Mouse (Mus musculus) left cerebral cortex, adult 18-20 months (tissue): ENCODE measurements at regions not wholly inside any gene's neighbourhood (a gene's known extent, or its start where the extent isn't known, plus 50 kb on each side); places are given as distances from the start of the nearest gene placed in this dataset.
A peak's percentile ranks its signal among the peaks of the same experiment; 100 is the strongest.

Source experiments
- DNase-seq, 2 experiments: peaks; one replicate each; pipeline ENCODE4 v3.0.0; 2021 to 2022; ENCODE audit warnings: low spot score in 2 of 2, mixed read lengths in 1 of 2

- DNase-seq, result peak in 1 of 2 experiments; percentile 2
Observed at GRCm38 (mm10) chr19:60408436-60408835, 59.7 kb downstream of the Prlhr start.

DNA sequence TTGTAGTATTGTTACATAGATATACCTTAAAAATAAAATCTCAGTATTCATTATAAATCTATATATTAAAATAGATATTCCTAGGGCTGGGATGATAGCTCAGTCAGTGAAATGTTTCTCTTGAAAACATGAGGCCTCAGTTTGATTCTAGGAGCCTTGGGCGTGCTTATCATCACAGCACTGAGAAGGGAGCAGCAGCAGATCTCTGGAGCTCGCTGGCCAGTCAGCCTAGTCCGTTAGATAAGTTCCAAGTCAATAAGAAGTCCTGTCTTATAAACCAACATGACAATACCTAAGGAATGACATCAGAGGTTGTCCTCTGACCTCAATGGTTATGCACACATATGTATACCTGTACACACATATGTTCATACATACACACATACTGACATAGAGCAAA, 68.7 kb downstream of the Prlhr start:
- DNase-seq, result no peak

GRCm38 (mm10) chr19:60397666-60398065, 70.4 kb downstream of the Prlhr start:
- DNase-seq, result no peak

DNA sequence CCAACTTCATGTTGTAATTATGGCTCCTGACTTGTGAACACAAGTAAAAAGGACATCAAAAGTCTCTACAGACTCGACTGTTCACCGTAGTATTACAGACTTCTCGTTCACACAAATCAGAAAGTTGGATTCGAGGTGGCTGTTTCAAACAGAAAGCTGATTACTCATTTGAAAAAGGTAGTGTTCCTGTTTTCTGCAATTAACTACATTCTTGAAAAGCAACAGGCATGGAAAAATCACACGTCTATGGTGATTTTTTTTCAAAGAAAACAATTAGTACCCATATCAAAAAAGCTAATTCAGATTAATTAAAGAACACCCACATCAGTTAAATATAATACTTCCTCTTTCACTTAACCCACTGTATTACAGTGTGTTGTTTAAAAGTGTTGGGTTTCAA, 71.5 kb downstream of the Prlhr start:
- DNase-seq, result no peak

- DNase-seq, result no peak
Observed at GRCm38 (mm10) chr19:60386563-60387241, 81.4 kb downstream of the Prlhr start.

- no peak for DNase-seq
Observed at GRCm38 (mm10) chr19:60384721-60385120, 83.4 kb downstream of the Prlhr start.

DNA sequence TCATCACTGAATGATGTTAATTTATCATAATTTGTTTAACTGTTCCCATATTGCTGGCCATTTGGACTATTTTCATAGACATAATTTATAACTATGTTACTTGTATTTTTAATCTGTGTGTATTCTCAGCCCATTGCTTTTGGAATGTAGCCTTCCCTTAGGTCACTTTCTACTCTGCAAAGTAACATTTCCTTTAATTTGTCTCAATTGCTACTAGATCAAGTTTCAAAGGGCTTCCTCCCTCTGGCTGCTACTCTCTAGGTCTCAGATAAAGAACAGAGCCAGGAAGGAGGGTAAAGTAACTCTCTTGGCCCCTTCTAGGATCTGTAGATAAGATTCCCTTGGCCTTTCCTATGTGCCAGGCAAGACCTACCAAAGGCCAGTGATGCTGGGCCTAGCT, 85.4 kb downstream of the Prlhr start:
- no peak for DNase-seq

DNA sequence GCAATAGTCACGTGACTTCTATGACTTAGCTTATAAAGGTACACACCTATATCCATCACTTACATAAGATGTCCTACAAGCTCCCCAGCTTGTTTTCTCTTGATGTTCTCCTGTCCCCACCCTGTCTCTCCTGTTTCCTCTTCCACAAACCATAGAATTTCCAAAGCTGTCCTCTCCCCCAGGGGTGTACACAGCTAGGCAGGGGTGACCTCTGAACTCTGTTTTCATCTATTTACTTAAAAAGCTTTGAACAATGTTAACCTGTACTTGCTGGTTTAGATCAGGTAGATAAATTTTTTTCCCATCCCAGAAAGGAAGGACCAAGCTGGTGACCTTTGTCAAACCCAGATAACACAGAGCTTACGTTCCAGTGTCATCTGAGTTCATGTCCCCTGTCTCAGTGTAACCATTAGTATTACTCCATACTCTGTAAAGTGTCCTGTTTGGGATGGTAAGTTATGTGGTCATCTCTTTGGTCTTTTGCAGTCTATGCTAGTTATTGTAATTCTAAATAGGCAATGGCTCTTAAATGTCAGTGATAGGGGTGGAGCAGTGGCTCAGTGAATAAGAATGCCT, 89.0 kb downstream of the Prlhr start:
- DNase-seq, result no peak

GRCm38 (mm10) chr19:60363988-60364599, 104.0 kb downstream of the Prlhr start:
- DNase-seq, result no peak

DNA sequence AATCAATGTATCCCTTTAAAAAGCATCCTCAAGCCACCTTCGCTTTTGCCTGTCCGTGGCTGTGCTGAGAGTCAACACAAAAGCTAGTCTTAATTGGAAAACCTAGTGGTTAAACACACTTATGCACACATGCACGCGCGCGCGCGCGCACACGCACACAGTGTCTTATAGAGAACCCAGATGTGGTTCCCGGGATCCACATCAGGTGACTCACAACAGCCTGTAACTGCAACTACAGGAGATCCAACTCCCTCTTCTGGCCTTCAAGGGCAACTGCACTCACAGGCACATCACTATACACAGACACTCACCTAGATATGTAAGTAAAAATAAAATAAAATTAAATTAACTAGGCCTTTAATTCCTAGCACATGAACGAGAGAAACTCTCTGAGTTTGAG, 118.4 kb upstream of the Fam204a start:
- DNase-seq, result no peak

DNA sequence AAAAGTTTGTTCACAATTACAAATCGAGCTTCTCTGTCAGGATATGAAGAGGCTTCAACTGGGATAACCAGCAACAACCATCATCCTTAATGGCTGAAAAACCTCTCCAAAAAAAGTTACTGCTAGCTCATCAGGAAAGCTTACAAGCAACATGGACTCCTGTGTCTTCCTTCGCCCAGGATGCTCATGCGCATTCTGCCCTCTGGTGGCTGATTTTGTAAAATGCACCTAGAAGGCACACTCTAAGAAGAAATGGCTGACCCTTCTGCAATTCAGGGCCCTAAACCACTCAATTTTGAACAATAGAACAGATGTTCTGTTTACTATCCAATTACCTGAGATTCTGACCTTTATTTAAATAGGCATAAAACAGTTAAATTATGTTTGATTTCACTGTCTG, 115.0 kb upstream of the Fam204a start:
- peak; percentile 50 to 66 for DNase-seq

- DNase-seq, result peak in 1 of 2 experiments; percentile 4
Observed at GRCm38 (mm10) chr19:60340234-60340633, 113.7 kb upstream of the Fam204a start.

GRCm38 (mm10) chr19:60334521-60334920, 108.0 kb upstream of the Fam204a start:
- no peak for DNase-seq

- no peak for DNase-seq
Observed at GRCm38 (mm10) chr19:60328295-60328694, 101.8 kb upstream of the Fam204a start.

- no peak for DNase-seq
Observed at GRCm38 (mm10) chr19:60325612-60326011, 99.1 kb upstream of the Fam204a start.

GRCm38 (mm10) chr19:60325112-60325511, 98.6 kb upstream of the Fam204a start:
- no peak for DNase-seq

DNA sequence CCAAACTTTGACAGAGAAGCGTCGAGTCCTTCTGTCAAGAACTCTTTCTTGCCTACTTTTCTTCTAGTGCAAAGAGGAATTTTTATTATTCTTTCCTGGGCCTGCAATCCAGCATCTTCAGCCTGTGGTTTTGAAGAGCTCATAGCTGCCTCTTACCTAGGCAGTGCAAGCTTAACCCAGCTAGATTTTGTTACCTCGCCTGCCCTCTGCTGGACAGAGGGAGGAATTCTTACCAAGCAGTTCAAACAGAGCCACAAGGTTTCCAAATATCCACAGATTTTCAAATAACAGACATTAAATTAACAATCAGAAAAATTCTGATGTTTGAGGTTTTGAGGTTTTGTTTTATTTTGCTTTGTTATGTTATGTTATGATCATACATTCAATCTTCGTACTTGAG, 84.1 kb upstream of the Fam204a start:
- DNase-seq, result peak; percentile 79 to 83

DNA sequence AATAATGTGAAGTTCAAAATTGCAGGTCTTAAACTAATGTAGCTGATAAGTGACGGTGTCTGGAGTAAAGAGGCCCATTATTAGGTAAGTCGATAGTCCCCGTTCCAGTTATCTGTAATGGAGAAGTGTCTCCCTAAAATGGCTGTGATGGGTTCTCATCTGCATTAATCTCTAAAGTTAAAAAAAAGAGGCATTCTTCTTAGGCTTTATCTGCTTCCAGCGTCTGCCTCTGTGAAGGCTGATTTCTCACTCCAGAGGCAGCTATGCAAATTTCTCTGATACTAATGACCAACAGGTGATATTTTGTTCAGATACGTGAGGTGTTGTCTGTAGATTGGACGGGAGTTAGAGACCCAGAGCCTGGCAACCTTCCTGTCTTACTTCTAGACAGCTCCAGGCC, 75.9 kb upstream of the Fam204a start:
- no peak for DNase-seq

DNA sequence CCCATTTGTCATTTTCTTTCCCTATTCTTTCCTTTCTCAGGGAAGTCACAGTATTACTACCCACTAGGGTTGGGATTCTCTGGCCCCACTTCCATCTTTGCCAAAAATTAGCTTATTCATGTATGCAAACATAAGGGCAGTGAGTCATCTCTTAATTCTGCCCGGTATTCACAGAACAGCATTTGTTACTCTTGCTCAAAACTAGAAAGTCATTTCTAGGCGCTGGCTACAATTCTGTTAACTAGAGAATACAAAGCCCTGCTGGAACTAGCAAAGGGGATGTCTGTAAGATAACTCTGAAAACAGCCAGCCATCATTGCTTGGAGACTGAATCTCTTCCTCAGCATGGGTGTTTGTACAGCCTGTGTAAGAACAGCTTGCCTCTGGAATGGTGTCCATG, 74.4 kb upstream of the Fam204a start:
- no peak for DNase-seq

- DNase-seq, result no peak
Observed at GRCm38 (mm10) chr19:60290244-60290643, 63.7 kb upstream of the Fam204a start.

GRCm38 (mm10) chr19:60286810-60287396, 60.4 kb upstream of the Fam204a start:
- DNase-seq, result no peak

DNA sequence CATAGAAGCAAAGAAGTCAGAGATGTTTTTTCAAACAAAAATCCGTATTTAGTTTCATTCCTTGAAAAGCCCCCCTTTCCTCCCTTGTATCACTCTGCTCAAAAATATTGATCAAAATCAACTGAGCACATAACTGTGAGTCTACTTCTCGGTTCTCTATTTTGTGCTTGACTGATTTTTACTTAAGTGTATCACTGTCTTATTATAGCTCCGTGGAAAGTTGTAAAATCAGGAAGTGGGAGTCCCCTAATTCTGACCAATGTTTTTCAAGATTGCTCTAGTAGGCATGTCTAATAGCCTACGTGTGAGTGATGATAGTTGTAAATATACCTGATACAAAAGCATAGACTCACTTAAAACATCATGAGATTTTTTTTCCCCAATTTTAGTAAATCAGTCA, 58.4 kb upstream of the Fam204a start:
- DNase-seq, result no peak
